ENCODE assay signal across 27 mouse cellular contexts in the genomic region with DNA sequence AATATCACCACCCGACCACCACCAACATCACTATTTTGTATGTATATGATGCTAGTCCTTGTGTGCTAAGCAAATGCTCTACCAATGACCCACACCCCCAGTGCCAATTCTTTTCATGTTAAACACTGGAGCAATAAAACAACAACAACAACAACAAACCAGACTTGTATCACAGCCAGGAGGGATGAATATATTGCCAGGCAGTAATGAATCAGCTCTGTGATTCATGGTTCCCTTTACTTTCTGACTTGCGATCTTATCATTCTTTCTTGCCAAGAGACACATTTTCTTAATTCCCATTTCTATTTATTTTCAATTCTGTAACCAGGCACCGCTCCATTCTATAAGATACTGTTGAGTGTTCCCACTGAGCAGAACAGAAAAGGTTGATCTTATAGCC. TPM values are rescaled to one million over a fixed set of nuclear protein-coding genes. Genes with fewer than 3 reads are reported as not detected.
"Had no signal": no experiment of that assay in that cellular context is flagged by ENCODE, and none has a peak within 500 bp of the region (broad histone marks: within the 10 kb centered on the region; RNA-seq: fewer than 3 reads in every experiment).

No protein-coding gene starts in this region.

- H3K27me3 ChIP-seq: liver, embryonic 13.5 days; neural tube, embryonic 13.5 days had no signal

- H3K4me2 ChIP-seq: liver, embryonic 13.5 days; midbrain, embryonic 11.5 days; neural tube, embryonic 13.5 days had no signal

- H3K9ac ChIP-seq: liver, embryonic 13.5 days; neural tube, embryonic 13.5 days had no signal

- H3K4me3 ChIP-seq: left cerebral cortex, adult 2 months; liver, embryonic 13.5 days; neural tube, embryonic 13.5 days had no signal

- DNase-seq: kidney, adult 2 months; kidney, postnatal 10 days; kidney, postnatal 36 days; layer of hippocampus, postnatal 36 days; liver, embryonic 13.5 days; lung, adult 2 months; lung, postnatal 14 days; lung, postnatal 4 days; midbrain, embryonic 14.5 days; retina, postnatal 1 day; right cerebral cortex, postnatal 25 days; spleen, adult 18-20 months; thymus, adult 2 months; thymus, postnatal 14 days; thymus, postnatal 4 days had no signal

- H3K9me3 ChIP-seq: liver, embryonic 13.5 days; neural tube, embryonic 13.5 days had no signal

- H3K27ac ChIP-seq: left cerebral cortex, adult 2 months; liver, embryonic 13.5 days; neural tube, embryonic 13.5 days had no signal

RNA-seq across cellular contexts. Expression of gene Cort, which starts 25.1 kb away (rescaled TPM):
- total RNA-seq: liver, adult 2 months; megakaryocyte-erythroid progenitor cell, adult 5-6 weeks; neutrophil, adult 5-6 weeks had no signal
- polyA plus RNA-seq: kidney, adult 2 months; kidney, embryonic 14.5 days; limb, embryonic 11.5 days; liver, adult 2 months; liver, embryonic 13.5 days; liver, embryonic 16.5 days; lung, adult 2 months; lung, embryonic 16.5 days; midbrain, embryonic 14.5 days; neural tube, embryonic 13.5 days; stomach, embryonic 16.5 days; testis, adult 2 months had no signal
